Mouse (Mus musculus) kidney, adult 2 months (tissue): ENCODE measurements at regions not wholly inside any gene's neighbourhood (a gene's known extent, or its start where the extent isn't known, plus 50 kb on each side); places are given as distances from the start of the nearest gene placed in this dataset.
A peak's percentile ranks its signal among the peaks of the same experiment; 100 is the strongest.

Experiments used
- DNase-seq: peaks from one replicate; pipeline ENCODE4 v3.0.0; 2021
- H3K27ac ChIP-seq: fragments of 200-500 bp; 2 replicates; pipeline ENCODE4 v1.5.1; 2012; ENCODE audit warnings: low read depth, low read length, control low read depth, inconsistent platforms; ENCODE audit not compliant: insufficient read depth
- H3K27me3 ChIP-seq: fragments of 200-500 bp; replicated peaks from 2 replicates; pipeline ENCODE4 v1.6.1; 2012; ENCODE audit warnings: mild to moderate bottlenecking, moderate library complexity, low read length, inconsistent platforms; ENCODE audit not compliant: control insufficient read depth, insufficient read depth
- H3K36me3 ChIP-seq: fragments of 200-500 bp; 2 replicates; pipeline ENCODE4 v1.6.1; 2012; ENCODE audit warnings: mild to moderate bottlenecking, moderate library complexity, low read length, inconsistent platforms; ENCODE audit not compliant: control insufficient read depth, insufficient read depth
- H3K4me1 ChIP-seq: fragments of 200-500 bp; 2 replicates; pipeline ENCODE4 v1.6.1; 2011; ENCODE audit warnings: low read length; ENCODE audit not compliant: control insufficient read depth, insufficient read depth
- H3K4me3 ChIP-seq: fragments of 200-500 bp; 2 replicates; pipeline ENCODE4 v1.5.1; 2011; ENCODE audit warnings: mild to moderate bottlenecking, low read depth, low read length, control low read depth; ENCODE audit not compliant: insufficient read depth
- CTCF ChIP-seq: fragments of 200-500 bp; conservative IDR thresholded peaks from 2 replicates; pipeline ENCODE4 v1.5.1; 2011; ENCODE audit warnings: low read depth, mild to moderate bottlenecking, control low read depth, low read length, moderate library complexity, mixed read lengths; ENCODE audit not compliant: insufficient read depth, insufficient read length
- POLR2A ChIP-seq: fragments of 200-500 bp; IDR thresholded peaks from one replicate; pipeline ENCODE4 v1.6.1; 2011; ENCODE audit warnings: low read depth, low read length, control low read depth
- WGBS: fragments of 180-500 bp; shearing (Covaris S2); methylation state at CpG from one replicate; pipeline ENCODE4 v1.1.7; 2018; 5-methylcytosine and 5-hydroxymethylcytosine counted together

GRCm38 (mm10) chr10:19094297-19094696 lies 78.8 kb upstream of the Tnfaip3 start:
- TF ChIP-seq POLR2A (no peak), CTCF (peak; percentile 73)
- 31% methylated on average over 8 of the region's 8 CpGs for WGBS
- no peak overlapping the region for H3K27ac ChIP-seq
- no peak overlapping the region for H3K4me3 ChIP-seq
- H3K4me1 ChIP-seq, result no peaks in the 10 kb centered on the region
- peak; percentile 73 for DNase-seq
- no peaks in the 10 kb centered on the region for H3K27me3 ChIP-seq
- no peaks in the 10 kb centered on the region for H3K36me3 ChIP-seq

- Histone ChIP-seq H3K4me1 (no peaks in the 10 kb centered on the region), H3K4me3 (no peak overlapping the region), H3K27ac (no peak overlapping the region), H3K36me3 (no peaks in the 10 kb centered on the region), H3K27me3 (no peaks in the 10 kb centered on the region)
- 68% methylated on average over 3 of the region's 3 CpGs for WGBS
- TF ChIP-seq CTCF (no peak), POLR2A (no peak)
- no peak for DNase-seq
These were observed 78.2 kb upstream of the Tnfaip3 start for GRCm38 (mm10) chr10:19093689-19094088.

- H3K27me3 ChIP-seq, result no peaks in the 10 kb centered on the region
- no peak overlapping the region for H3K27ac ChIP-seq
- no peak overlapping the region for H3K4me3 ChIP-seq
- H3K36me3 ChIP-seq, result no peaks in the 10 kb centered on the region
- TF ChIP-seq CTCF, result no peak
- no peaks in the 10 kb centered on the region for H3K4me1 ChIP-seq
- 89% methylated on average over 3 of the region's 3 CpGs for WGBS
- no peak for DNase-seq
These were observed 76.5 kb upstream of the Tnfaip3 start for GRCm38 (mm10) chr10:19091949-19092348.

GRCm38 (mm10) chr10:19091110-19091509 lies 75.7 kb upstream of the Tnfaip3 start:
- DNase-seq, result no peak
- H3K4me1 ChIP-seq, result no peaks in the 10 kb centered on the region
- TF ChIP-seq POLR2A (no peak), CTCF (no peak)
- 38% methylated on average over 3 of the region's 3 CpGs for WGBS
- no peak overlapping the region for H3K27ac ChIP-seq
- H3K36me3 ChIP-seq, result no peaks in the 10 kb centered on the region
- no peak overlapping the region for H3K4me3 ChIP-seq
- no peaks in the 10 kb centered on the region for H3K27me3 ChIP-seq

- Histone ChIP-seq H3K27ac (no peak overlapping the region), H3K4me3 (no peak overlapping the region), H3K4me1 (no peaks in the 10 kb centered on the region), H3K27me3 (no peaks in the 10 kb centered on the region), H3K36me3 (no peaks in the 10 kb centered on the region)
- DNase-seq, result no peak
- TF ChIP-seq POLR2A (no peak), CTCF (no peak)
- 93% methylated on average over 1 of the region's 1 CpGs for WGBS
These were observed 71.5 kb upstream of the Tnfaip3 start for GRCm38 (mm10) chr10:19086995-19087394.

- WGBS, result 77% methylated on average over 4 of the region's 4 CpGs
- Histone ChIP-seq H3K4me1 (no peaks in the 10 kb centered on the region), H3K4me3 (no peak overlapping the region), H3K36me3 (no peaks in the 10 kb centered on the region), H3K27ac (no peak overlapping the region), H3K27me3 (no peaks in the 10 kb centered on the region)
- no peak for TF ChIP-seq POLR2A
- no peak for DNase-seq
These were observed 66.7 kb upstream of the Tnfaip3 start for GRCm38 (mm10) chr10:19082136-19082535.

- DNase-seq, result no peak
- no peaks in the 10 kb centered on the region for H3K27me3 ChIP-seq
- H3K27ac ChIP-seq, result no peak overlapping the region
- no peaks in the 10 kb centered on the region for H3K36me3 ChIP-seq
- WGBS, result 64% methylated on average over 4 of the region's 4 CpGs
- H3K4me3 ChIP-seq, result no peak overlapping the region
- no peaks in the 10 kb centered on the region for H3K4me1 ChIP-seq
- TF ChIP-seq POLR2A, result no peak
- no peak for TF ChIP-seq CTCF
These were observed 62.6 kb upstream of the Tnfaip3 start for GRCm38 (mm10) chr10:19078047-19078446.

- Histone ChIP-seq H3K4me1 (no peaks in the 10 kb centered on the region), H3K27me3 (no peaks in the 10 kb centered on the region), H3K36me3 (no peaks in the 10 kb centered on the region), H3K27ac (no peak overlapping the region), H3K4me3 (no peak overlapping the region)
- 74% methylated on average over 5 of the region's 5 CpGs for WGBS
- DNase-seq, result no peak
- no peak for TF ChIP-seq POLR2A
- TF ChIP-seq CTCF, result no peak
These were observed 52.9 kb upstream of the Tnfaip3 start for GRCm38 (mm10) chr10:19068377-19068776.

GRCm38 (mm10) chr10:19067623-19068022 lies 52.2 kb upstream of the Tnfaip3 start:
- Histone ChIP-seq H3K27me3 (no peaks in the 10 kb centered on the region), H3K4me1 (no peaks in the 10 kb centered on the region; the same call in 1 of the 2 replicates), H3K27ac (no peak overlapping the region), H3K36me3 (no peaks in the 10 kb centered on the region), H3K4me3 (no peak overlapping the region)
- TF ChIP-seq CTCF, result no peak
- TF ChIP-seq POLR2A, result no peak
- DNase-seq, result no peak
- 80% methylated on average over 3 of the region's 3 CpGs for WGBS
